Mouse (Mus musculus) kidney, adult 2 months (tissue): ENCODE measurements around the gene Gpr15. TPM values are rescaled to one million over a fixed set of nuclear protein-coding genes. Genes with fewer than 3 reads are reported as not detected.

ENCODE experiments used
- DNase-seq: peaks from one replicate; pipeline ENCODE4 v3.0.0; 2021
- H3K27ac ChIP-seq: fragments of 200-500 bp; 2 replicates; pipeline ENCODE4 v1.5.1; 2012; ENCODE audit warnings: low read depth, low read length, control low read depth, inconsistent platforms; ENCODE audit not compliant: insufficient read depth
- H3K27me3 ChIP-seq: fragments of 200-500 bp; replicated peaks from 2 replicates; pipeline ENCODE4 v1.6.1; 2012; ENCODE audit warnings: mild to moderate bottlenecking, moderate library complexity, low read length, inconsistent platforms; ENCODE audit not compliant: control insufficient read depth, insufficient read depth
- H3K36me3 ChIP-seq: fragments of 200-500 bp; 2 replicates; pipeline ENCODE4 v1.6.1; 2012; ENCODE audit warnings: mild to moderate bottlenecking, moderate library complexity, low read length, inconsistent platforms; ENCODE audit not compliant: control insufficient read depth, insufficient read depth
- H3K4me1 ChIP-seq: fragments of 200-500 bp; 2 replicates; pipeline ENCODE4 v1.6.1; 2011; ENCODE audit warnings: low read length; ENCODE audit not compliant: control insufficient read depth, insufficient read depth
- H3K4me3 ChIP-seq: fragments of 200-500 bp; 2 replicates; pipeline ENCODE4 v1.5.1; 2011; ENCODE audit warnings: mild to moderate bottlenecking, low read depth, low read length, control low read depth; ENCODE audit not compliant: insufficient read depth
- CTCF ChIP-seq: fragments of 200-500 bp; conservative IDR thresholded peaks from 2 replicates; pipeline ENCODE4 v1.5.1; 2011; ENCODE audit warnings: low read depth, mild to moderate bottlenecking, control low read depth, low read length, moderate library complexity, mixed read lengths; ENCODE audit not compliant: insufficient read depth, insufficient read length
- POLR2A ChIP-seq: fragments of 200-500 bp; IDR thresholded peaks from one replicate; pipeline ENCODE4 v1.6.1; 2011; ENCODE audit warnings: low read depth, low read length, control low read depth
- WGBS: fragments of 180-500 bp; shearing (Covaris S2); methylation state at CpG from one replicate; pipeline ENCODE4 v1.1.7; 2018; 5-methylcytosine and 5-hydroxymethylcytosine counted together
- polyA plus RNA-seq: library from polyadenylated mRNA; depleted of rRNA; stranded (reverse); fragments of >200 nt; gene quantifications from 2 replicates; pipeline ENCODE4 v1.2.3, GENCODE M21; 2012

Gpr15 gene
- polyA plus RNA-seq, 1 experiment, result 0.09 TPM

- no peaks in the 10 kb centered on the region for H3K4me1 ChIP-seq
- no peaks in the 10 kb centered on the region for H3K36me3 ChIP-seq
- no peak overlapping the region for H3K4me3 ChIP-seq
- DNase-seq, result no peak
- 68% methylated on average over 5 of the region's 5 CpGs for WGBS
- no peaks in the 10 kb centered on the region for H3K27me3 ChIP-seq
- TF ChIP-seq POLR2A (no peak), CTCF (no peak)
- no peak overlapping the region for H3K27ac ChIP-seq
Observed at GRCm38 (mm10) chr16:58689555-58690169, 29.2 kb downstream of the Gpr15 start.

- Histone ChIP-seq H3K36me3 (no peaks in the 10 kb centered on the region), H3K27me3 (no peaks in the 10 kb centered on the region), H3K4me1 (no peaks in the 10 kb centered on the region), H3K27ac (no peak overlapping the region), H3K4me3 (no peak overlapping the region)
- no peak for TF ChIP-seq POLR2A
- no peak for TF ChIP-seq CTCF
- 97% methylated on average over 1 of the region's 1 CpGs for WGBS
- no peak for DNase-seq
Observed at GRCm38 (mm10) chr16:58688534-58688933, 30.3 kb downstream of the Gpr15 start.

GRCm38 (mm10) chr16:58685548-58686537 is 33.0 kb downstream of the Gpr15 start:
- no peaks in the 10 kb centered on the region; the same call in 1 of the 2 replicates for H3K36me3 ChIP-seq
- H3K27me3 ChIP-seq, result no peaks in the 10 kb centered on the region
- no peaks in the 10 kb centered on the region for H3K4me1 ChIP-seq
- 66% methylated on average over 20 of the region's 20 CpGs for WGBS
- TF ChIP-seq CTCF (no peak), POLR2A (no peak)
- H3K4me3 ChIP-seq, result no peak overlapping the region
- DNase-seq, result no peak
- H3K27ac ChIP-seq, result no peak overlapping the region

- no peaks in the 10 kb centered on the region for H3K27me3 ChIP-seq
- peak; percentile 27 for DNase-seq
- H3K4me3 ChIP-seq, result no peak overlapping the region
- no peak overlapping the region for H3K27ac ChIP-seq
- H3K4me1 ChIP-seq, result no peaks in the 10 kb centered on the region
- TF ChIP-seq CTCF (no peak), POLR2A (no peak)
- H3K36me3 ChIP-seq, result peaks cover 3% of the 10 kb centered on the region; the same call in 1 of the 2 replicates
Observed at GRCm38 (mm10) chr16:58684537-58684936, 34.3 kb downstream of the Gpr15 start.

- DNase-seq, result no peak
- Histone ChIP-seq H3K27me3 (no peaks in the 10 kb centered on the region), H3K4me1 (no peaks in the 10 kb centered on the region), H3K27ac (no peak overlapping the region), H3K36me3 (peaks cover 3% of the 10 kb centered on the region), H3K4me3 (no peak overlapping the region)
- TF ChIP-seq CTCF (no peak), POLR2A (no peak)
- 92% methylated on average over 4 of the region's 4 CpGs for WGBS
Observed at GRCm38 (mm10) chr16:58683911-58684310, 35.0 kb downstream of the Gpr15 start.

DNA sequence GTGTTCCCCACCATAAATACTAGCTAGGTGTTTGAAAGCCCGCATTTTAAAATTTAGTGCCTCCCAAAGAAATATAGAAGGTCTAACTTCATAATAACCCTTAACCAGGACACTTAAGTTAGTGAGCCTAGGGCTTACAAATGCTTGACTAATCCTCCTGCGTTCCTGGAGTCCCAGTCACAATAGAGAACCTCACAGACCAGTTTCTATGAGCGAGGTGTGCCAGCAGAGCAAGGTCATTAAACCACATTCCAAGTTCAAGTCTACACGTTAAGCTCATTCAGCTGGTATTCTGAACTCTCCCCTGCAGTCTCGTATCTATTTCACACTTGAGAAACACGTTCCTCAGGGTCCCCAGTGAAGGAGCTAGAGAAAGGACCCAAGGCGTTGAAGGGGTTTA is 36.0 kb downstream of the Gpr15 start:
- Histone ChIP-seq H3K27me3 (no peaks in the 10 kb centered on the region), H3K27ac (no peak overlapping the region), H3K36me3 (peaks cover 4% of the 10 kb centered on the region), H3K4me3 (no peak overlapping the region), H3K4me1 (no peaks in the 10 kb centered on the region)
- 57% methylated on average over 7 of the region's 7 CpGs for WGBS
- no peak for TF ChIP-seq CTCF
- TF ChIP-seq POLR2A, result no peak
- no peak for DNase-seq

- Histone ChIP-seq H3K4me3 (no peak overlapping the region), H3K4me1 (no peaks in the 10 kb centered on the region), H3K27ac (no peak overlapping the region), H3K36me3 (peaks cover 6% of the 10 kb centered on the region), H3K27me3 (no peaks in the 10 kb centered on the region)
- WGBS, result 91% methylated on average over 6 of the region's 6 CpGs
- no peak for DNase-seq
- TF ChIP-seq CTCF (no peak), POLR2A (no peak)
Observed at GRCm38 (mm10) chr16:58682046-58682445, 36.8 kb downstream of the Gpr15 start.
